Mouse (Mus musculus) heart, embryonic 12.5 days (tissue): Measurements from ENCODE around the gene Lrg1. TPM values are rescaled to one million over a fixed set of nuclear protein-coding genes. Genes with fewer than 3 reads are reported as not detected.

Experiments used
- ATAC-seq: fragments of 200-750 bp; cut with Nextera tagmentation; 2 replicates; pipeline ENCODE4 v1.8.0; 2017; ENCODE audit warnings: moderate TSS enrichment, moderate library complexity; ENCODE audit not compliant: insufficient number of reproducible peaks, low FRiP score
- H3K27ac ChIP-seq: fragments of 300-500 bp; sonication (generic); 2 replicates; pipeline ENCODE4 v1.5.1; 2016; ENCODE audit warnings: mild to moderate bottlenecking, moderate library complexity; ENCODE audit not compliant: poor library complexity, severe bottlenecking
- H3K27me3 ChIP-seq: fragments of 300-500 bp; sonication (generic); replicated peaks from 2 replicates; pipeline ENCODE4 v1.6.1; 2016; ENCODE audit warnings: mild to moderate bottlenecking, moderate library complexity
- H3K36me3 ChIP-seq: fragments of 300-500 bp; sonication (generic); 2 replicates; pipeline ENCODE4 v1.6.1; 2016; ENCODE audit warnings: mild to moderate bottlenecking, moderate library complexity
- H3K4me1 ChIP-seq: fragments of 300-500 bp; sonication (generic); replicated peaks from 2 replicates; pipeline ENCODE4 v1.6.1; 2016; ENCODE audit warnings: mild to moderate bottlenecking
- H3K4me2 ChIP-seq: fragments of 300-500 bp; sonication (generic); 2 replicates; pipeline ENCODE4 v1.6.1; 2016; ENCODE audit warnings: mild to moderate bottlenecking, moderate library complexity
- H3K4me3 ChIP-seq: fragments of 300-500 bp; sonication (generic); 2 replicates; pipeline ENCODE4 v1.5.1; 2016; ENCODE audit warnings: mild to moderate bottlenecking
- H3K9ac ChIP-seq: fragments of 300-500 bp; sonication (generic); 2 replicates; pipeline ENCODE4 v1.6.1; 2016; ENCODE audit warnings: mild to moderate bottlenecking, moderate library complexity
- H3K9me3 ChIP-seq: fragments of 300-500 bp; sonication (generic); replicated peaks from 2 replicates; pipeline ENCODE4 v1.6.1; 2016; ENCODE audit warnings: mild to moderate bottlenecking, moderate library complexity
- WGBS: fragments of 180-500 bp; shearing (Covaris S2); methylation state at CpG from one replicate; pipeline ENCODE4 v1.1.7; 2016; 5-methylcytosine and 5-hydroxymethylcytosine counted together
- polyA plus RNA-seq: library from polyadenylated mRNA; unstranded; fragments of >200 nt; fragmentation: Nextera tagmentation; extraction: Ambion mirVana; gene quantifications from 2 replicates; pipeline ENCODE4 v1.2.1, GENCODE M21; 2016

The Lrg1 gene
- polyA plus RNA-seq, 1 experiment from 2014 or later, result not detected

DNA sequence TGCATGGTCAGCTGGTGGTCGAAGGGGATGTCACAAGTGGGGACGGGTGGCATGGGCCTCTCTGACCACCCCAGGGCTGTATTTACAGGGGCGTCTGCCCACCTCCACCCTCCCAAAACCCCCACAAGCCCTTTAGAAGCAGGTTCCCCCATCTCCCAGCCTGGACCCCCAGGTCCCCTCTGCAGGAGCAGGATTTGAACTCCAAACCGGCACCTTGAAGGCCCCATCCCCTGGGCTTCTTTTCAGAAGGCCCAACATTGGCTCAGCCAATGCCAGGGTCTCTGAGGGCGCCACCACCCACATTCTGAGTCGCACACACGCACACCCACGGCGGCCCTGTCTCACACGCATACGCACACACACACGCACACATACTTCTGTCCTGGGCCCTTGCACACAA, 1.4 kb upstream of the Lrg1 start:
- no peak overlapping the region for H3K4me3 ChIP-seq
- no peaks in the 10 kb centered on the region for H3K36me3 ChIP-seq
- peaks cover 28% of the 10 kb centered on the region for H3K4me1 ChIP-seq
- peaks cover 16% of the 10 kb centered on the region for H3K9me3 ChIP-seq
- 80% methylated on average over 12 of the region's 12 CpGs for WGBS
- peaks cover 74% of the 10 kb centered on the region for H3K27me3 ChIP-seq
- no peak overlapping the region for H3K9ac ChIP-seq
- no peak overlapping the region for H3K27ac ChIP-seq
- H3K4me2 ChIP-seq, result no peak overlapping the region
- ATAC-seq, result no peak

GRCm38 (mm10) chr17:56119981-56120880, 1.6 kb downstream of the Lrg1 start:
- Histone ChIP-seq H3K9me3 (peaks cover 16% of the 10 kb centered on the region), H3K4me3 (peak overlapping the region; percentile 38), H3K27me3 (peaks cover 90% of the 10 kb centered on the region), H3K36me3 (no peaks in the 10 kb centered on the region), H3K9ac (peak overlapping the region; percentile 38), H3K27ac (no peak overlapping the region), H3K4me2 (peak overlapping the region; percentile 65), H3K4me1 (peaks cover 34% of the 10 kb centered on the region)
- 4% methylated on average over 66 of the region's 66 CpGs for WGBS
- 0 out of 2 replicates have a peak, but pooled peaks have one; percentile 1 for ATAC-seq

GRCm38 (mm10) chr17:56119431-56119830, 2.4 kb downstream of the Lrg1 start:
- Histone ChIP-seq H3K4me1 (peaks cover 30% of the 10 kb centered on the region), H3K4me2 (peak overlapping the region; percentile 65), H3K4me3 (peak overlapping the region; percentile 38), H3K9me3 (peaks cover 16% of the 10 kb centered on the region), H3K9ac (no peak overlapping the region), H3K27ac (no peak overlapping the region), H3K36me3 (no peaks in the 10 kb centered on the region), H3K27me3 (peaks cover 88% of the 10 kb centered on the region)
- no peak for ATAC-seq
- WGBS, result 33% methylated on average over 12 of the region's 12 CpGs

- H3K4me1 ChIP-seq, result peaks cover 23% of the 10 kb centered on the region
- peaks cover 67% of the 10 kb centered on the region for H3K27me3 ChIP-seq
- no peaks in the 10 kb centered on the region for H3K36me3 ChIP-seq
- peak; percentile 14; the same call in 1 of the 2 replicates for ATAC-seq
- peak within 1 kb of the TSS; percentile 66 for H3K4me2 ChIP-seq
- 1% methylated on average over 27 of the region's 27 CpGs for WGBS
- H3K27ac ChIP-seq, result no peak within 1 kb of the TSS
- H3K9me3 ChIP-seq, result peaks cover 5% of the 10 kb centered on the region
- peak within 1 kb of the TSS; percentile 33 for H3K4me3 ChIP-seq
- H3K9ac ChIP-seq, result no peak within 1 kb of the TSS
Observed at GRCm38 (mm10) chr17:56117251-56117710, 4.5 kb downstream of the Lrg1 start, which contains the start of gene Plin5. Gene Plin5, minus strand, starts transcription at chr17:56117596.

DNA sequence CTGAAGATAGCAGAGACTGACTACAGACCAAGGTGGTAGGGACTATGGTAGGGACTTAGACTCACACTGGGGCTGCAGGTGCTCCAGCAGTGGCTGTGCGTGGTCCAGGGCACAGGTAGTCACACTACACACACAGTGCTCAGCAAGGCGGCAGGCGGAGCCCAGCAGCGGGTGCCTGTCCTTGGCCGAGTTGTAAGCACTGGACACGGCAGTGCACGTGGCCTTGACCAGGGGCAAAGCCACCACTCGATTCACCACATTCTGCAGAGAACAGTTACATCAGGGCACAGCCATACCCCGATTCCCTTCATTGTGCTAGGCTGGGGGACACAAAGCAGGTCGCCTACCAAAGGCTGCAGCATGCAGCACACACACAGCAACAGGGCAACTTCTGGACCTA, 5.6 kb downstream of the Lrg1 start:
- Histone ChIP-seq H3K27ac (no peak overlapping the region), H3K4me1 (peaks cover 23% of the 10 kb centered on the region), H3K27me3 (peaks cover 56% of the 10 kb centered on the region), H3K4me3 (no peak overlapping the region), H3K9ac (no peak overlapping the region), H3K9me3 (no peaks in the 10 kb centered on the region), H3K36me3 (no peaks in the 10 kb centered on the region), H3K4me2 (no peak overlapping the region)
- WGBS, result 67% methylated on average over 10 of the region's 10 CpGs
- ATAC-seq, result no peak

GRCm38 (mm10) chr17:56112743-56113142, 9.1 kb downstream of the Lrg1 start:
- Histone ChIP-seq H3K4me1 (peaks cover 15% of the 10 kb centered on the region), H3K27me3 (peaks cover 25% of the 10 kb centered on the region), H3K9me3 (no peaks in the 10 kb centered on the region), H3K36me3 (peaks cover 10% of the 10 kb centered on the region; the same call in 1 of the 2 replicates), H3K27ac (no peak overlapping the region), H3K4me2 (no peak overlapping the region), H3K4me3 (no peak overlapping the region), H3K9ac (no peak overlapping the region)
- no peak for ATAC-seq
- 64% methylated on average over 3 of the region's 3 CpGs for WGBS

GRCm38 (mm10) chr17:56111864-56112263, 9.9 kb downstream of the Lrg1 start:
- Histone ChIP-seq H3K4me2 (no peak overlapping the region), H3K27me3 (peaks cover 18% of the 10 kb centered on the region), H3K9me3 (no peaks in the 10 kb centered on the region), H3K36me3 (peaks cover 16% of the 10 kb centered on the region; the same call in 1 of the 2 replicates), H3K4me3 (no peak overlapping the region), H3K27ac (no peak overlapping the region), H3K4me1 (peaks cover 9% of the 10 kb centered on the region), H3K9ac (no peak overlapping the region)
- WGBS, result 45% methylated on average over 5 of the region's 5 CpGs
- no peak; the same call in 1 of the 2 replicates for ATAC-seq

GRCm38 (mm10) chr17:56111021-56111420, 10.8 kb downstream of the Lrg1 start:
- Histone ChIP-seq H3K27ac (no peak overlapping the region), H3K36me3 (peaks cover 16% of the 10 kb centered on the region; the same call in 1 of the 2 replicates), H3K4me2 (no peak overlapping the region), H3K4me1 (peaks cover 9% of the 10 kb centered on the region), H3K9ac (0 out of 2 replicates have a peak overlapping the region, but pooled peaks have one; percentile 7), H3K4me3 (no peak overlapping the region), H3K9me3 (no peaks in the 10 kb centered on the region), H3K27me3 (peaks cover 9% of the 10 kb centered on the region)
- no peak for ATAC-seq
- 77% methylated on average over 1 of the region's 1 CpGs for WGBS

GRCm38 (mm10) chr17:56110571-56110970, 11.2 kb downstream of the Lrg1 start:
- no peak overlapping the region for H3K4me2 ChIP-seq
- no peak for ATAC-seq
- H3K27me3 ChIP-seq, result peaks cover 5% of the 10 kb centered on the region
- H3K9ac ChIP-seq, result 0 out of 2 replicates have a peak overlapping the region, but pooled peaks have one; percentile 7
- H3K4me3 ChIP-seq, result no peak overlapping the region
- peaks cover 16% of the 10 kb centered on the region; the same call in 1 of the 2 replicates for H3K36me3 ChIP-seq
- peaks cover 9% of the 10 kb centered on the region for H3K4me1 ChIP-seq
- no peaks in the 10 kb centered on the region for H3K9me3 ChIP-seq
- no peak overlapping the region for H3K27ac ChIP-seq
- WGBS, result 68% methylated on average over 4 of the region's 4 CpGs

- H3K27ac ChIP-seq, result no peak within 1 kb of the TSS
- H3K4me2 ChIP-seq, result no peak within 1 kb of the TSS
- 0 out of 2 replicates have a peak within 1 kb of the TSS, but pooled peaks have one; percentile 7 for H3K9ac ChIP-seq
- H3K4me3 ChIP-seq, result no peak within 1 kb of the TSS
- H3K9me3 ChIP-seq, result no peaks in the 10 kb centered on the region
- peaks cover 9% of the 10 kb centered on the region for H3K4me1 ChIP-seq
- WGBS, result 46% methylated on average over 10 of the region's 10 CpGs
- H3K27me3 ChIP-seq, result no peaks in the 10 kb centered on the region
- H3K36me3 ChIP-seq, result peaks cover 16% of the 10 kb centered on the region; the same call in 1 of the 2 replicates
- 0 out of 2 replicates have a peak, but pooled peaks have one; percentile 34 for ATAC-seq
Observed at GRCm38 (mm10) chr17:56109219-56110051, 12.4 kb downstream of the Lrg1 start, which contains the start of gene Plin4. Gene Plin4, minus strand, starts transcription at chr17:56109803.
